Mouse (Mus musculus): Measurements from ENCODE around the gene Dab2ip. TPM values are rescaled to one million over a fixed set of nuclear protein-coding genes. Genes with fewer than 3 reads are reported as not detected.

The Dab2ip gene
- total RNA-seq, 2 experiments from 2014 or later = 125 to 138 TPM

GRCm38 (mm10) chr2:35589800-35590199, 31.7 kb downstream of the Dab2ip start:
- intact Hi-C loops (cut with DNase I) = no loop called here
- DNase-seq (ENCODE audit: extremely low spot score in 1 of 2, low spot score in 2 of 2) = no peak

DNA sequence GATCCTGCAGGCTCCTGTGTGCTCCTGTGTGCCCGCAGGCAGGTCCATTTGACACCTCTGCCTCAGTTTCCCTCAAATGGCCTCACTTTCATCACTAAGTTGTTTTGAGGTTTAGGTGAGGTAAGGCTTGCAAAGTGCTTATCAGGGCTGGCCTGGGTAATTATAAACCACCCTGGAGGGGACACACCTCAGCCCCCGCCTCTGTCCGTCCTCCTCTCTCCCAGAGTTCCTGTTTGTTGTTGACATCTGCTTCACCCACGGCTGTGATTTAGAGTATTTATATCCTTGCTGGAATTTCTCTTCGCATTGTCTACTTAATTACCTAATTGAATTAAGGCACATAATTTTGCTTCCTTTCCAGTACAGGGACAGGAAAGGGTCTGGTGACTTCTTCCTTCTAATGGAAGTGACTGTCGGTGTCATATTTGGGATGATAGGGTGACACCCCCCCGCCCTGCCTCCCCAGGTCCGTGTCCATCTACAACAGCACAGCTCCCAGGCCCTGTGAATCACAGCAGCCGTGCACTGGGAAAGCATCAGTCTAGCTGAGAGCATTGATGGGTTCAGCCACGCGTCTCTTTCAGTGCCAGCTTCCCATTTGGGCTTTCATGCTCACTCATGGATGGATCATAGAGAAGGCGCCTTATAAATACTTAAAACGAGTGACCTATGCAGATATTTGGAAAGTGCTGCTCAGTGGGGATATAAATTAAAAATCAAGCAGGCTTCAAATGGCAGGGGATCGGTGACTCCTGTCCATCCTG, 34.1 kb downstream of the Dab2ip start:
- intact Hi-C loops (cut with DNase I) = no loop called here
- DNase-seq (ENCODE audit: extremely low spot score in 1 of 2, low spot score in 2 of 2) = no peak

- intact Hi-C loops (cut with DNase I) = no loop called here
- DNase-seq (ENCODE audit: extremely low spot score in 1 of 2, low spot score in 2 of 2) = no peak
These were observed 34.8 kb downstream of the Dab2ip start for GRCm38 (mm10) chr2:35592725-35593392.

DNA sequence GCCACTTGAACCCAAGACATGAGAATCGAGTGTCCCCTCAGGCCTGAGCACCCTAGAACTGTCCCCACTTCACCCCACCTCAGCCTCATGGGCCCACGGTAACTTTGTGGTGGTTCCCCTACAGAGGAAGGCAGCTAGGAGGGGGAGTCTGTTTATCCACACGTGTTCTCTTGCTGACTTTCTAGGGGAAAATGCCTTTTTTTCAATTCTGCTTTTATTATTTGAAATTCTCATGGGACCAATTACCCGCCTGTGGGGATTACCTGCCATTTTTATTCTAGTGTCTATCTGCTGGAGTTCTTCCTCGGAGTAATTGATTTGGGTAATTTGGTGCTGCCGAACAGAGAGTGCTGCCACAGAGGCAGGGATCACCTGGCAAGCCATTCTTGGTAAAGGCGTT, 35.8 kb downstream of the Dab2ip start:
- no peak for DNase-seq (ENCODE audit: extremely low spot score in 1 of 2, low spot score in 2 of 2)
- intact Hi-C loops (cut with DNase I) = no loop called here

- intact Hi-C loops (cut with DNase I) = no loop called here
- DNase-seq (ENCODE audit: extremely low spot score in 1 of 2, low spot score in 2 of 2) = no peak
These were observed 37.0 kb downstream of the Dab2ip start for GRCm38 (mm10) chr2:35595102-35595501.

DNA sequence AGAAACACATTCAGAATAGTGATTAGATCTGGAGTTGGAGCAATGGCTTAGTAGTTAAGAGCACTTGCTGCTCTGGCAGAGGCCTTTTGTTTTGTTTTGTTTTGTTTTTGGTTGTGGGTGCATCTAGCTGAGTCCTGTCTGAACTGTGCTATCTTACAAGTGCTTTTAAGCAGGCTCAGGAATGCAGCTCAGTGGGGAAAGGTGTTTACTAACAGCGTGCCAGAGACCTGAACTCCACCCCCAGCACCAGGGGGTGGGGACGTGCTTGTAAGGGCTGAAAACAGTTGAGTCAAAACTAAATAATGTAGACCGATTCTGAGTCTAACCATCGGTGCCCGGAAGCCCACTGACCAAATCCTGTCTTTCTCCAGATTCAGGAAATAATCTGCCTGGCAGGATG, 37.7 kb downstream of the Dab2ip start:
- intact Hi-C loops (cut with DNase I) = no loop called here

DNA sequence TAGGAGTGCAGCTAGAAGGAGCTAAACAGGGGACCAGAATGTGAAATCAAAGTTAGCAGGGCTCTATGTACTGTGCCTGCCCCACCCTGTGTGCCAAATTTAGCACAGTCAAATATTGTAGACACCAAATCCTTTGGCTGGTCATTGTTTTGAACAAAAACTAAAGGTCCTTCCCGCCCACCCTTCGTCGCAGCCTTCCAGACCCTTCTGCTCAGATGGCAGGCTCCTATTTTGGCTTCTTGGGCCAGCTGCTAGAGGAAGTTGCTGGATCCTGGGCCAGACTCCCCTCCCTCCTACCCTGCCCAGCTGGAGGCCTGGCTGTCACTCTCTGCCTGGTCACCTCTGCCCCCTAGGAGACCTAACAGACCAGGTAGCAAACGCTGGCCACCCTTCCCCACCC, 38.7 kb downstream of the Dab2ip start:
- DNase-seq (ENCODE audit: extremely low spot score in 1 of 2, low spot score in 2 of 2) = no peak
- intact Hi-C loops (cut with DNase I) = no loop called here

More for the DNA sequence above, 37.7 kb downstream of the Dab2ip start:
- DNase-seq (ENCODE audit: extremely low spot score in 1 of 2, low spot score in 2 of 2) = no peak

DNA sequence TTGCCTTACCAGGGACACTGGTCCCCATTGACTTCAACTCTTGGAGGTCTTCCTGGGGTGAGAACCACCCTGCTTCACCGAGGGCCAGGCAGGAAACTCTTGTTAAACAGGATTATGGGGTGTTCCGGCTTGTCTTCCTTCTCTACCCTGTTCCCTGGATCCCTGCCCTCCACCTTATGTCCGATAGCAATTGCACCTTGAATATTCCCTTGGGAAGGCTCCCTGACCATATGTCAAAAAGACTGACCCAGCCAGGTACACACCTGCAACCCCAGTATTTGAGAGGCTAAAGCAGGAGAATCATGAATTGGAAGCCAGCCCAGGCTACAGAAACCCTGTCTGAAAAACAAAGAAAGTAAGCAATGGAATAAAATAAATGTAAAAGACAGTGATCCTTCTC, 40.8 kb downstream of the Dab2ip start:
- intact Hi-C loops (cut with DNase I) = no loop called here
- no peak for DNase-seq (ENCODE audit: extremely low spot score in 1 of 2, low spot score in 2 of 2)

DNA sequence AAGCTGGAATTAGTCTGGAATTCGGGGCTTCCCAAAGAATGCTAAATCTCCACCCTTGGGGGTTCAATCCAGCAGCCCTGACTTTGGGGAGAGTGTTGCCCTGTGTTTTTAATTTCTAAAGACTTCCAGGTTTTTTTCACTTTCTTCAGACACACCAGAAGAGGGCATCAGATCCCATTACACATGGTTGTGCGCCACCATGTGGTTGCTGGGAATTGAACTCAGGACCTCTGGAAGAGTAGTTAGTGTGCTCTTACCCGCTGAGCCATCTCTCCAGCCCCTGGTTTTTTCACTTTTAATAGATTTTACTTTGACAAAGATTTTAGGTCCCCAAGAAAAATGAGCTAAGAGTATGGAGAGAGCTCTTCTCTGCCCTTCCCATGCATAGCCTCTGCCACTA, 43.6 kb downstream of the Dab2ip start:
- DNase-seq (ENCODE audit: extremely low spot score in 1 of 2, low spot score in 2 of 2) = no peak
- intact Hi-C loops (cut with DNase I) = no loop called here

DNA sequence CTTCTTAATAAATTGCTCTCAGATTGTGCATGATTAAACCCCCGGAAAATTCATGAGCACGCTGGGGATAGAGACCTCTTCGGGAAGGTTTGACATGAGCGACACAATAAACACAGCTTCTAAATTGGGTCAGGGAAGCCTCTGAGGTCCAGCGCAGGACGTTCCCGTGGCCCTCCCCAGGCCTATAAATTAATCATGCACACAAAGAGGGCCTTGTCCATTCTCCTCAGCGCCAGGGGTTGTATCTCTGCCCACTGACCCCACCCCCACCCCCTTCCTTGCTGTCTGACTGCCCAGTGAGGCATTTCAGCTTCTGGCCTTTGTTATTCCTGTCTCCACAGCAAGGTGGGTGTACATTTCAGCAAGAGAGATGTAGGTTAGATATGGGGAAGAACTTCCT, 49.4 kb downstream of the Dab2ip start:
- intact Hi-C loops (cut with DNase I) = no loop called here
- DNase-seq (ENCODE audit: extremely low spot score in 1 of 2, low spot score in 2 of 2) = no peak

DNA sequence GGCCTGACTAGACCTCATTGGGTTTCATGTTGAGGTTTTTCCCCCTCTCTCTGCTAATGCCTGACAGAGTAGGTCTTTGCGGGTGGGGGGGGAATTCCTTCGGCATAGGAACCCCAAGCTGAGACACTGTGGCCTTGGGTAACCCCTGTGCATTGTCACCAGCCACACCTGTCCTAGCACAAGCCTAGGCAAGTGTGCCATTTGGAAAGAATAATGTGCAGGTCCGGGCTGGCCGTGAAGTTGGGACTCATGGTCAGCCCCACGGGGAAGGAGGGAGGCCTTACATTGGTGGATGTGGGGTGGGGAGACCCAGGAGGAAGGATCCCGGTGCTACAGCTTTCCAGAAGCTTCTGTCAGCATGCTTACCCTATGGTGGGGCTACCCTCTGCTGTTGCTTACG, 50.8 kb downstream of the Dab2ip start:
- DNase-seq (ENCODE audit: extremely low spot score in 1 of 2, low spot score in 2 of 2) = no peak
- intact Hi-C loops (cut with DNase I) = no loop called here

GRCm38 (mm10) chr2:35609317-35609716, 51.3 kb downstream of the Dab2ip start:
- DNase-seq (ENCODE audit: extremely low spot score in 1 of 2, low spot score in 2 of 2) = no peak

GRCm38 (mm10) chr2:35610168-35610951, 52.3 kb downstream of the Dab2ip start:
- intact Hi-C loops (cut with DNase I) = no loop called here
- peak in 1 of 2 experiments; percentile 49 for DNase-seq (ENCODE audit: extremely low spot score in 1 of 2, low spot score in 2 of 2)

More at GRCm38 (mm10) chr2:35609317-35609716, 51.3 kb downstream of the Dab2ip start:
- intact Hi-C loops (cut with DNase I) = no loop called here

- DNase-seq (ENCODE audit: extremely low spot score in 1 of 2, low spot score in 2 of 2) = no peak
- intact Hi-C loops (cut with DNase I) = no loop called here
These were observed 52.9 kb downstream of the Dab2ip start for GRCm38 (mm10) chr2:35610976-35611375.

DNA sequence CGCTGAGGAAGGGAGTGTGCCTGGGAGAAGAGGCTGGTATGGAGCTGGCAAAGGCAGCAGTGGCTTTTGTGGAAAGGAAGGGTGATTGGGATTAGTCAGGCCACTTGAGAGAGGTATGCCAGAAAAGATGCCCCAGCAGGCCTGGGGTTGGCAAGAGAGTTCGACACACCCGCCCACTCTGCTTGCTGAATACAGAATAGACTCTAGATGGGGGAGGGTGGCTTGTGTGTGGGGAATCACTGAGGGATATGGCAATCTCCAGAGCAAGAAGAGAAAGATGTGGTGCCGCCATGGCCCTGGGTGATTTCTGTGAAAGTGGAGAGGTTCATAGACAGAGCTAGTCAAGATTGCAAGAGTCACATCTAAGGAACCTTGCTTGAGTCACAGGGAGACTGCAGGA, 53.6 kb downstream of the Dab2ip start:
- intact Hi-C loops (cut with DNase I) = no loop called here
- no peak for DNase-seq (ENCODE audit: extremely low spot score in 1 of 2, low spot score in 2 of 2)

GRCm38 (mm10) chr2:35612297-35612696, 54.2 kb downstream of the Dab2ip start:
- intact Hi-C loops (cut with DNase I) = no loop called here
- no peak for DNase-seq (ENCODE audit: extremely low spot score in 1 of 2, low spot score in 2 of 2)

GRCm38 (mm10) chr2:35613946-35614353, 55.9 kb downstream of the Dab2ip start:
- peak in 1 of 2 experiments; percentile 73 for DNase-seq (ENCODE audit: extremely low spot score in 1 of 2, low spot score in 2 of 2)
- intact Hi-C loops (cut with DNase I) = no loop called here

DNA sequence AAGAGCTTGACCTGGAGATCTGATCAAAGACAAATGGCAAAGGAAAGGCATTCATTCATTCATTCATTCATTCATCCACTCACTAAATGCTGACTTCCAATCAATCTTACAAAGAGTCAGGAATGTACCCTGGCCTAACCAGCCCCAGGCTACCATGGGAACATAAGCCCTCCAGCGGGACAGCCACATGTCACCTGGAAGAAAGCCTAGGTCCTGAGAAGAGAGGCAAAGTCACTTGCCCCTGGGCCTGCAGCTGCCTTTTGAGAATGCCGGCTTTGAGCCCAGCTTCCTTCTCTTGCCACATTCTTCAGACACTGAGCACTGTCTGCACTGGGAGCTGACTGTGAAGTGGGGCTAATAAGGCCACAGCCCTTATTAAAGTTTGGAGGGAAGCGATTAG, 56.3 kb downstream of the Dab2ip start:
- no peak for DNase-seq (ENCODE audit: extremely low spot score in 1 of 2, low spot score in 2 of 2)
- intact Hi-C loops (cut with DNase I) = no loop called here

DNA sequence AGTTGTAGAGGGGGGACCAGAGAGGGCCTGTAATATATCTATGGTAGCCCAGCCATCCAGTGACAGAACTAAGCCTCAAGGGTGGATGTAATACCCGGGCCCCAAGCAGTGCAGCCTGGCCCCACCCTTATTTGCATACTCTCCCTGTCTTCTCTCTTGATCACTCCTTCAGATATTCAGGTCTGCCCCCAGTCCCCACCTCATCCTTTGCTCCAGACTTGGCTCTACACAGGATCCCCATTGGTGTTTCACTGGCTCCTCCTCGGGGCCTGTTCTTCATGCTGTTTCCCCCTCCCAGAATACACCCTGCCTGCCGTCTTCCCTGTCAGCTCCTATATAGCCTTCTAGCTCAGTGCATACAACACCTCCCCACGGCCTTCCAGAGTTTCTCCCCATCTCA, 57.3 kb downstream of the Dab2ip start:
- no peak for DNase-seq (ENCODE audit: extremely low spot score in 1 of 2, low spot score in 2 of 2)
- intact Hi-C loops (cut with DNase I) = no loop called here

DNA sequence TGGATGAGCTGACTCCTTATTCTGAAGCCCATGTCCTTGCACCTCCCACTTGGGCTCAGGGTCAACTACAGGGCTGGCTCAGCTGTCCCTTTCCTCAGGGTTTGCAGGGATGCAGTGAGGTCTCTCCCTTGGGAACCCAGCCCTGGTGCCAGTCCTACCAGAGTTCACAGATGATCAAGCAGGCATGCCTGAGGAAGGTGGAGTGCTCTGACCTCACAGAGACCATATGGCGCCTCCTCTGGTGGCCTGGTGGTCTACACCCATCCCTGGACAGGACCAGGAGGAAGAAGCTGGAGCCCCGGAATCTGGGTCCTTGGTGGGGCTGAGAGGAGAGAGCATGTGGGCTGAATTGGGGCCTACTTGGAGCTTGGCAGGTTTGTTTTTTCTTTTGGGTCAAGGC, 57.9 kb downstream of the Dab2ip start:
- no peak for DNase-seq (ENCODE audit: extremely low spot score in 1 of 2, low spot score in 2 of 2)
- intact Hi-C loops (cut with DNase I) = no loop called here
